Mouse (Mus musculus): ENCODE results near the gene Sirt3. TPM values are rescaled to one million over a fixed set of nuclear protein-coding genes. Genes with fewer than 3 reads are reported as not detected.
A peak's percentile ranks its signal among the peaks of the same experiment; 100 is the strongest.
"Not testable (repeated sequence)": the region's sequence is repeated elsewhere in the genome, so short reads cannot be mapped to it uniquely, and the experiment has no call there.

Sirt3 gene
- polyA plus RNA-seq, 2 experiments from 2014 or later: 5.9 to 8.0 TPM

GRCm38 (mm10) chr7:140894611-140895010 is 12.5 kb upstream of the Sirt3 start:
- no peak for ATAC-seq

GRCm38 (mm10) chr7:140894031-140894430 is 11.9 kb upstream of the Sirt3 start:
- ATAC-seq: no peak

GRCm38 (mm10) chr7:140890636-140891035 is 8.5 kb upstream of the Sirt3 start:
- not testable (repeated sequence) for ATAC-seq

GRCm38 (mm10) chr7:140882469-140882803 is 327 bp upstream of the Sirt3 start:
- ATAC-seq: no peak

GRCm38 (mm10) chr7:140880865-140881515 is 1.1 kb downstream of the Sirt3 start:
- ATAC-seq: no peak

GRCm38 (mm10) chr7:140880419-140880818 is 1.7 kb downstream of the Sirt3 start:
- no peak for ATAC-seq

GRCm38 (mm10) chr7:140879355-140879754 is 2.8 kb downstream of the Sirt3 start:
- ATAC-seq: no peak

GRCm38 (mm10) chr7:140877364-140877763 is 4.7 kb downstream of the Sirt3 start:
- no peak for ATAC-seq

- no peak for ATAC-seq
Measured at GRCm38 (mm10) chr7:140874224-140874623, 7.9 kb downstream of the Sirt3 start.

GRCm38 (mm10) chr7:140864761-140865160 is 17.3 kb downstream of the Sirt3 start:
- no peak for ATAC-seq

- ATAC-seq: no peak
Measured at GRCm38 (mm10) chr7:140860728-140861127, 21.4 kb downstream of the Sirt3 start.

- ATAC-seq: no peak
Measured at GRCm38 (mm10) chr7:140859997-140860396, 22.1 kb downstream of the Sirt3 start.

- no peak for ATAC-seq
Measured at GRCm38 (mm10) chr7:140858746-140859145, 23.4 kb downstream of the Sirt3 start.

GRCm38 (mm10) chr7:140857550-140858505 is 24.3 kb downstream of the Sirt3 start, which contains the start of gene Bet1l:
TSS of gene Bet1l (minus strand) at chr7:140857577.
- peak; percentile 31 for ATAC-seq

- peak; percentile 70 for ATAC-seq
Measured at GRCm38 (mm10) chr7:140856785-140857549, 25.1 kb downstream of the Sirt3 start, which contains the start of gene Ric8a. TSS of gene Ric8a (plus strand) at chr7:140856957.

GRCm38 (mm10) chr7:140855860-140856784 is 26.0 kb downstream of the Sirt3 start, which contains the start of gene Gm45785:
TSS of gene Gm45785 (minus strand) at chr7:140856331.
- peak; percentile 57 for ATAC-seq

GRCm38 (mm10) chr7:140855181-140855580 is 26.9 kb downstream of the Sirt3 start:
- ATAC-seq: no peak

GRCm38 (mm10) chr7:140854483-140854882 is 27.6 kb downstream of the Sirt3 start:
- no peak for ATAC-seq

- ATAC-seq: no peak
Measured at GRCm38 (mm10) chr7:140853386-140853785, 28.7 kb downstream of the Sirt3 start.

- ATAC-seq: no peak
Measured at GRCm38 (mm10) chr7:140851916-140852315, 30.2 kb downstream of the Sirt3 start.

GRCm38 (mm10) chr7:140848591-140848990 is 33.5 kb downstream of the Sirt3 start:
- no peak for ATAC-seq
